Mouse (Mus musculus) spleen, adult 2 months (tissue): Measurements from ENCODE around the gene Gm9999. TPM values are rescaled to one million over a fixed set of nuclear protein-coding genes. Genes with fewer than 3 reads are reported as not detected.

ENCODE experiments used
- DNase-seq, 2 experiments: peaks; one replicate each; pipeline versions ENCODE4 v3.0.0 to v3.0.0-alpha.2; 2012 to 2021; ENCODE audit warnings: low spot score in 2 of 2, low read depth in 1 of 2
- H3K27ac ChIP-seq: fragments of 200-500 bp; 2 replicates; pipeline ENCODE4 v1.5.1; 2012; ENCODE audit warnings: low read length, inconsistent platforms; ENCODE audit not compliant: insufficient read depth
- H3K27me3 ChIP-seq: fragments of 200-500 bp; 2 replicates; pipeline ENCODE4 v1.6.1; 2012; ENCODE audit warnings: mild to moderate bottlenecking, moderate library complexity, low read length, inconsistent platforms; ENCODE audit not compliant: control insufficient read depth, insufficient read depth
- H3K36me3 ChIP-seq: fragments of 200-500 bp; 2 replicates; pipeline ENCODE4 v1.6.1; 2012; ENCODE audit warnings: mild to moderate bottlenecking, low read length, inconsistent platforms; ENCODE audit not compliant: control insufficient read depth, insufficient read depth
- H3K4me1 ChIP-seq: fragments of 200-500 bp; 2 replicates; pipeline ENCODE4 v1.6.1; 2011; ENCODE audit warnings: inconsistent platforms; ENCODE audit not compliant: control insufficient read depth, insufficient read depth, insufficient read length
- H3K4me3 ChIP-seq: fragments of 200-500 bp; 2 replicates; pipeline ENCODE4 v1.5.1; 2011; ENCODE audit warnings: mild to moderate bottlenecking, inconsistent platforms; ENCODE audit not compliant: insufficient read depth, insufficient read length; ENCODE audit errors: extremely low read depth
- CTCF ChIP-seq: fragments of 200-500 bp; IDR thresholded peaks from 2 replicates; pipeline ENCODE4 v1.5.1; 2011; ENCODE audit warnings: mild to moderate bottlenecking, inconsistent platforms; ENCODE audit not compliant: insufficient read depth, insufficient read length, insufficient replicate concordance; ENCODE audit errors: extremely low read depth
- POLR2A ChIP-seq: fragments of 200-500 bp; IDR thresholded peaks from 2 replicates; pipeline ENCODE4 v1.6.1; 2011; ENCODE audit warnings: low read depth, low read length, inconsistent platforms
- WGBS: fragments of 180-500 bp; shearing (Covaris S2); methylation state at CpG from one replicate; pipeline ENCODE4 v1.1.7; 2018; 5-methylcytosine and 5-hydroxymethylcytosine counted together
- polyA plus RNA-seq: library from polyadenylated mRNA; depleted of rRNA; stranded (reverse); fragments of >200 nt; gene quantifications from 2 replicates; pipeline ENCODE4 v1.2.3, GENCODE M21; 2012; rRNA removed

Gene Gm9999
- not detected in 2 replicates for polyA plus RNA-seq

GRCm38 (mm10) chr7:46983280-46983679, at the start of gene Gm9999:
Gm9999 (plus strand) TSS chr7:46983580.
- Histone ChIP-seq H3K36me3 (no peaks in the 10 kb centered on the region), H3K27ac (no peak within 1 kb of the TSS), H3K4me1 (0 out of 2 replicates have a peak, but pooled peaks cover 3% of the 10 kb centered on the region), H3K27me3 (no peaks in the 10 kb centered on the region), H3K4me3 (no peak within 1 kb of the TSS)
- 84% methylated on average over 3 of the region's 3 CpGs for WGBS
- TF ChIP-seq CTCF (no peak), POLR2A (no peak)
- DNase-seq = no peak

- 59% methylated on average over 8 of the region's 8 CpGs for WGBS
- Histone ChIP-seq H3K36me3 (peaks cover 7% of the 10 kb centered on the region), H3K4me3 (no peak overlapping the region)
These were observed 48.6 kb upstream of the Gm9999 start for GRCm38 (mm10) chr7:46934788-46935187.

GRCm38 (mm10) chr7:46935847-46936246, 47.5 kb upstream of the Gm9999 start:
- Histone ChIP-seq H3K36me3 (peaks cover 8% of the 10 kb centered on the region), H3K4me1 (no peaks in the 10 kb centered on the region), H3K27ac (no peak overlapping the region), H3K4me3 (no peak overlapping the region), H3K27me3 (no peaks in the 10 kb centered on the region)
- TF ChIP-seq POLR2A = no peak
- TF ChIP-seq CTCF = no peak
- peak in 1 of 2 experiments; percentile 18 for DNase-seq
- WGBS = 41% methylated on average over 4 of the region's 4 CpGs

More at GRCm38 (mm10) chr7:46934788-46935187, 48.6 kb upstream of the Gm9999 start:
- no peak overlapping the region for H3K27ac ChIP-seq
- no peak for DNase-seq
- no peak for TF ChIP-seq POLR2A
- TF ChIP-seq CTCF = no peak
- H3K4me1 ChIP-seq = no peaks in the 10 kb centered on the region
- H3K27me3 ChIP-seq = no peaks in the 10 kb centered on the region

- TF ChIP-seq POLR2A (no peak), CTCF (no peak)
- Histone ChIP-seq H3K36me3 (peaks cover 4% of the 10 kb centered on the region; the same call in 1 of the 2 replicates), H3K27ac (no peak within 1 kb of the TSS; the same call in 1 of the 2 replicates), H3K4me3 (peak within 1 kb of the TSS; percentile 85), H3K4me1 (no peaks in the 10 kb centered on the region; the same call in 1 of the 2 replicates), H3K27me3 (no peaks in the 10 kb centered on the region)
- WGBS = under 1% methylated on average over 51 of the region's 51 CpGs
- peak; percentile 70 to 89 for DNase-seq
These were observed 25.3 kb upstream of the Gm9999 start, which contains the start of gene Uevld for GRCm38 (mm10) chr7:46957831-46958691. Uevld (minus strand) TSS chr7:46958527.

GRCm38 (mm10) chr7:46958853-46959252, 24.5 kb upstream of the Gm9999 start:
- Histone ChIP-seq H3K27ac (no peak overlapping the region), H3K27me3 (no peaks in the 10 kb centered on the region), H3K4me3 (peak overlapping the region; percentile 85; the same call in 1 of the 2 replicates), H3K36me3 (no peaks in the 10 kb centered on the region), H3K4me1 (no peaks in the 10 kb centered on the region; the same call in 1 of the 2 replicates)
- WGBS = 13% methylated on average over 9 of the region's 9 CpGs
- no peak for DNase-seq
- TF ChIP-seq POLR2A = no peak
- no peak for TF ChIP-seq CTCF

- no peaks in the 10 kb centered on the region for H3K36me3 ChIP-seq
- H3K4me1 ChIP-seq = no peaks in the 10 kb centered on the region; the same call in 1 of the 2 replicates
- DNase-seq = no peak
- TF ChIP-seq CTCF (no peak), POLR2A (no peak)
- no peaks in the 10 kb centered on the region for H3K27me3 ChIP-seq
- H3K27ac ChIP-seq = no peak overlapping the region
- H3K4me3 ChIP-seq = no peak overlapping the region
- WGBS = 56% methylated on average over 3 of the region's 3 CpGs
These were observed 22.4 kb upstream of the Gm9999 start for GRCm38 (mm10) chr7:46960991-46961390.

- Histone ChIP-seq H3K4me3 (no peak overlapping the region), H3K27ac (no peak overlapping the region), H3K27me3 (no peaks in the 10 kb centered on the region), H3K4me1 (no peaks in the 10 kb centered on the region; the same call in 1 of the 2 replicates), H3K36me3 (no peaks in the 10 kb centered on the region)
- TF ChIP-seq CTCF (no peak), POLR2A (no peak)
- no peak for DNase-seq
These were observed 21.2 kb upstream of the Gm9999 start for GRCm38 (mm10) chr7:46962132-46962531.
